Mouse (Mus musculus) liver, postnatal 0 days (tissue): ENCODE measurements around the gene Ccdc3. TPM values are rescaled to one million over a fixed set of nuclear protein-coding genes. Genes with fewer than 3 reads are reported as not detected.

Experiments used
- ATAC-seq: fragments of 200-750 bp; cut with Nextera tagmentation; 2 replicates; pipeline ENCODE4 v1.8.0; 2017; ENCODE audit warnings: mild to moderate bottlenecking, moderate library complexity
- DNase-seq: peaks from one replicate; pipeline ENCODE4 v3.0.0-alpha.2; 2016
- H3K27ac ChIP-seq: fragments of 300-500 bp; sonication (generic); 2 replicates; pipeline ENCODE4 v1.5.1; 2014; ENCODE audit warnings: antibody characterized with exemption, moderate library complexity, mild to moderate bottlenecking, low read depth
- H3K27me3 ChIP-seq: fragments of 300-500 bp; sonication (generic); 2 replicates; pipeline ENCODE4 v1.6.1; 2014; ENCODE audit warnings: low read length, control low read depth, mixed read lengths; ENCODE audit not compliant: insufficient read depth
- H3K36me3 ChIP-seq: fragments of 300-500 bp; sonication (generic); replicated peaks from 2 replicates; pipeline ENCODE4 v1.6.1; 2014; ENCODE audit warnings: mild to moderate bottlenecking, control low read depth, low read length, moderate library complexity, mixed read lengths; ENCODE audit not compliant: insufficient read depth
- H3K4me1 ChIP-seq: fragments of 300-500 bp; sonication (generic); 2 replicates; pipeline ENCODE4 v1.6.1; 2014; ENCODE audit warnings: antibody characterized with exemption, mild to moderate bottlenecking, control low read depth; ENCODE audit not compliant: insufficient read depth
- H3K4me2 ChIP-seq: fragments of 300-500 bp; sonication (generic); 2 replicates; pipeline ENCODE4 v1.6.1; 2014; ENCODE audit warnings: low read depth, mild to moderate bottlenecking, low read length, moderate library complexity, mixed read lengths
- H3K4me3 ChIP-seq: fragments of 300-500 bp; sonication (generic); 2 replicates; pipeline ENCODE4 v1.5.1; 2014; ENCODE audit warnings: low read depth, low read length
- H3K9ac ChIP-seq: fragments of 300-500 bp; sonication (generic); replicated peaks from 2 replicates; pipeline ENCODE4 v1.6.1; 2014; ENCODE audit warnings: mild to moderate bottlenecking, moderate library complexity
- H3K9me3 ChIP-seq: fragments of 300-500 bp; sonication (generic); 2 replicates; pipeline ENCODE4 v1.6.1; 2016; ENCODE audit warnings: mild to moderate bottlenecking, control low read depth, low read length, mixed read lengths
- CTCF ChIP-seq: sonication (generic); IDR thresholded peaks from 2 replicates; pipeline ENCODE4 v1.5.1; 2016; ENCODE audit warnings: antibody characterized with exemption, low read depth
- EP300 ChIP-seq: IDR thresholded peaks from 2 replicates; pipeline ENCODE4 v1.6.1; 2016; ENCODE audit warnings: antibody characterized with exemption, low read depth, mild to moderate bottlenecking
- WGBS: fragments of 180-500 bp; shearing (Covaris S2); extraction: QIAGEN DNeasy Blood & Tissue Kit; methylation state at CpG from one replicate; pipeline ENCODE4 v1.1.7; 2014; ENCODE audit not compliant: insufficient replicate concordance; 5-methylcytosine and 5-hydroxymethylcytosine counted together
- polyA plus RNA-seq: library from polyadenylated mRNA; unstranded; fragments of >200 nt; fragmentation: Nextera tagmentation; extraction: Ambion mirVana; gene quantifications from 2 replicates; pipeline ENCODE4 v1.2.1, GENCODE M21; 2015

The Ccdc3 gene
- polyA plus RNA-seq, 1 experiment from 2014 or later: 2.6 TPM

GRCm38 (mm10) chr2:5165941-5166361, 28.4 kb downstream of the Ccdc3 start:
- Histone ChIP-seq H3K27ac (no peak overlapping the region), H3K4me1 (no peaks in the 10 kb centered on the region), H3K9me3 (no peaks in the 10 kb centered on the region), H3K36me3 (no peaks in the 10 kb centered on the region), H3K27me3 (no peaks in the 10 kb centered on the region), H3K9ac (no peak overlapping the region), H3K4me3 (no peak overlapping the region), H3K4me2 (no peak overlapping the region)
- DNase-seq: no peak
- TF ChIP-seq CTCF (no peak), EP300 (no peak)
- no peak for ATAC-seq
- 37% methylated on average over 4 of the region's 4 CpGs for WGBS

- Histone ChIP-seq H3K4me2 (no peak overlapping the region), H3K9ac (no peak overlapping the region), H3K9me3 (no peaks in the 10 kb centered on the region), H3K36me3 (no peaks in the 10 kb centered on the region), H3K27me3 (no peaks in the 10 kb centered on the region), H3K4me3 (no peak overlapping the region), H3K27ac (no peak overlapping the region), H3K4me1 (no peaks in the 10 kb centered on the region)
- ATAC-seq (no peak), DNase-seq (no peak)
- WGBS: 88% methylated on average over 2 of the region's 2 CpGs
- TF ChIP-seq CTCF (no peak), EP300 (no peak)
Observed at GRCm38 (mm10) chr2:5166796-5167195, 29.2 kb downstream of the Ccdc3 start.

GRCm38 (mm10) chr2:5170815-5171214, 33.2 kb downstream of the Ccdc3 start:
- Histone ChIP-seq H3K4me1 (no peaks in the 10 kb centered on the region), H3K9ac (no peak overlapping the region), H3K27ac (no peak overlapping the region), H3K36me3 (no peaks in the 10 kb centered on the region), H3K27me3 (no peaks in the 10 kb centered on the region), H3K4me3 (no peak overlapping the region), H3K9me3 (no peaks in the 10 kb centered on the region), H3K4me2 (no peak overlapping the region)
- no peak for DNase-seq
- no peak for ATAC-seq
- 61% methylated on average over 4 of the region's 4 CpGs for WGBS
- TF ChIP-seq EP300 (no peak), CTCF (no peak)

- Histone ChIP-seq H3K4me3 (no peak overlapping the region), H3K9me3 (no peaks in the 10 kb centered on the region), H3K27me3 (no peaks in the 10 kb centered on the region), H3K27ac (no peak overlapping the region), H3K4me1 (no peaks in the 10 kb centered on the region), H3K4me2 (no peak overlapping the region), H3K9ac (no peak overlapping the region), H3K36me3 (no peaks in the 10 kb centered on the region)
- DNase-seq (no peak), ATAC-seq (no peak)
- no peak for TF ChIP-seq CTCF
- no peak for TF ChIP-seq EP300
- 69% methylated on average over 5 of the region's 5 CpGs for WGBS
Observed at GRCm38 (mm10) chr2:5171301-5172000, 33.9 kb downstream of the Ccdc3 start.

GRCm38 (mm10) chr2:5172773-5173172, 35.2 kb downstream of the Ccdc3 start:
- Histone ChIP-seq H3K9ac (no peak overlapping the region), H3K36me3 (no peaks in the 10 kb centered on the region), H3K4me2 (no peak overlapping the region), H3K4me3 (no peak overlapping the region), H3K4me1 (no peaks in the 10 kb centered on the region), H3K27ac (no peak overlapping the region), H3K27me3 (no peaks in the 10 kb centered on the region), H3K9me3 (no peaks in the 10 kb centered on the region)
- 75% methylated on average over 2 of the region's 2 CpGs for WGBS
- TF ChIP-seq CTCF (no peak), EP300 (no peak)
- no peak for ATAC-seq
- DNase-seq: no peak

- TF ChIP-seq EP300 (no peak), CTCF (no peak)
- ATAC-seq (no peak), DNase-seq (no peak)
- no peak overlapping the region for H3K9ac ChIP-seq
- H3K4me3 ChIP-seq: no peak overlapping the region
- no peaks in the 10 kb centered on the region for H3K4me1 ChIP-seq
- no peaks in the 10 kb centered on the region for H3K36me3 ChIP-seq
- no peak overlapping the region for H3K4me2 ChIP-seq
- no peaks in the 10 kb centered on the region for H3K9me3 ChIP-seq
- H3K27ac ChIP-seq: no peak overlapping the region
- no peaks in the 10 kb centered on the region for H3K27me3 ChIP-seq
Observed at GRCm38 (mm10) chr2:5174716-5175115, 37.1 kb downstream of the Ccdc3 start.
